Mouse (Mus musculus): ENCODE results near the gene Med11.

GRCm38 (mm10) chr11:70500476-70500812, 48.7 kb downstream of the Med11 start:
- TF ChIP-seq POLR2A (IDR thresholded peaks at IDR 0.05; ENCODE audit: extremely low read depth, insufficient read depth, low read length), result no peak
- no peak for TF ChIP-seq CTCF (IDR thresholded peaks at IDR 0.05; ENCODE audit: extremely low read depth, insufficient read depth, low read length)
